Mouse (Mus musculus) hindbrain, embryonic 11.5 days (tissue): ENCODE measurements around the gene Rplp2. TPM values are rescaled to one million over a fixed set of nuclear protein-coding genes. Genes with fewer than 3 reads are reported as not detected.

ENCODE experiments used
- ATAC-seq: fragments of 200-750 bp; cut with Nextera tagmentation; 2 replicates; pipeline ENCODE4 v1.8.0; 2017; ENCODE audit warnings: mild to moderate bottlenecking, moderate TSS enrichment, moderate library complexity; ENCODE audit not compliant: low FRiP score
- DNase-seq: peaks from one replicate; pipeline ENCODE4 v3.0.0-alpha.2; 2015; ENCODE audit warnings: low spot score
- H3K27ac ChIP-seq: fragments of 300-500 bp; sonication (generic); 2 replicates; pipeline ENCODE4 v1.5.1; 2014; ENCODE audit warnings: mild to moderate bottlenecking, low read depth, low read length
- H3K27me3 ChIP-seq: fragments of 300-500 bp; sonication (generic); 2 replicates; pipeline ENCODE4 v1.6.1; 2014; ENCODE audit warnings: mild to moderate bottlenecking, low read length, moderate library complexity, mixed read lengths; ENCODE audit not compliant: control insufficient read depth, insufficient read depth
- H3K36me3 ChIP-seq: fragments of 300-500 bp; sonication (generic); 2 replicates; pipeline ENCODE4 v1.6.1; 2014; ENCODE audit warnings: mild to moderate bottlenecking, low read length, moderate library complexity, mixed read lengths; ENCODE audit not compliant: control insufficient read depth, insufficient read depth
- H3K4me1 ChIP-seq: fragments of 300-500 bp; sonication (generic); replicated peaks from 2 replicates; pipeline ENCODE4 v1.6.1; 2014; ENCODE audit warnings: low read length, mixed read lengths; ENCODE audit not compliant: control insufficient read depth, insufficient read depth
- H3K4me2 ChIP-seq: fragments of 300-500 bp; sonication (generic); replicated peaks from 2 replicates; pipeline ENCODE4 v1.6.1; 2014; ENCODE audit warnings: mild to moderate bottlenecking, low read depth, low read length
- H3K4me3 ChIP-seq: fragments of 300-500 bp; sonication (generic); 2 replicates; pipeline ENCODE4 v1.5.1; 2014; ENCODE audit warnings: low read depth, low read length
- H3K9ac ChIP-seq: fragments of 300-500 bp; sonication (generic); 2 replicates; pipeline ENCODE4 v1.6.1; 2014; ENCODE audit warnings: low read depth, low read length
- H3K9me3 ChIP-seq: fragments of 300-500 bp; sonication (generic); 2 replicates; pipeline ENCODE4 v1.6.1; 2016; ENCODE audit warnings: low read length; ENCODE audit not compliant: control insufficient read depth
- WGBS: fragments of 180-500 bp; shearing (Covaris S2); extraction: QIAGEN DNeasy Blood & Tissue Kit; methylation state at CpG from one replicate; pipeline ENCODE4 v1.1.7; 2014; 5-methylcytosine and 5-hydroxymethylcytosine counted together
- polyA plus RNA-seq: library from polyadenylated mRNA; unstranded; fragments of >200 nt; fragmentation: Nextera tagmentation; extraction: Ambion mirVana; gene quantifications from 2 replicates; pipeline ENCODE4 v1.2.1, GENCODE M21; 2014

Gene Rplp2
- polyA plus RNA-seq, 1 experiment from 2014 or later = 939 TPM

DNA sequence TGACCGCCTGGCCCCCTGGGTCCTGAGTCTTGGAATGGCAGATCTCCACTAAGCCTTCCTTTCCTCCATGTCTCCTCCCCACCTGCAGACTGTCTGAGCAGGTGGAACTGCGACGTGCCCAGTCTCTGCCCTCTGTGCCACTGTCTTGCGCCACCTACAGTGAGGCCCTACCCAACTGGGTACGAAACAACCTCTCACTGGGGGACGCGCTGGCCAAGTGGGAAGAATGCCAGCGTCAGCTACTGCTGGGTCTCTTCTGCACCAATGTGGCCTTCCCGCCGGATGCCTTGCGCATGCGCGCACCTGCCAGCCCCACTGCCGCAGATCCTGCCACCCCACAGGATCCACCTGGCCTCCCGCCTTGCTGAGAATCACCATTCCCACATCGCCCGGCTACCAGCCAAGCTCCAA is 12.1 kb downstream of the Rplp2 start:
- WGBS = 93% methylated on average over 17 of the region's 17 CpGs
- no peaks in the 10 kb centered on the region for H3K36me3 ChIP-seq
- no peak overlapping the region for H3K27ac ChIP-seq
- DNase-seq (no peak), ATAC-seq (no peak)
- no peak overlapping the region for H3K4me2 ChIP-seq
- peaks cover 52% of the 10 kb centered on the region for H3K27me3 ChIP-seq
- no peak overlapping the region for H3K4me3 ChIP-seq
- H3K4me1 ChIP-seq = peaks cover 3% of the 10 kb centered on the region; the same call in 1 of the 2 replicates
- H3K9ac ChIP-seq = no peak overlapping the region
- no peaks in the 10 kb centered on the region for H3K9me3 ChIP-seq

- WGBS = 72% methylated on average over 5 of the region's 5 CpGs
- no peak overlapping the region for H3K9ac ChIP-seq
- H3K27ac ChIP-seq = no peak overlapping the region
- no peak for DNase-seq
- ATAC-seq = no peak
- H3K4me1 ChIP-seq = peaks cover 3% of the 10 kb centered on the region; the same call in 1 of the 2 replicates
- peaks cover 58% of the 10 kb centered on the region for H3K27me3 ChIP-seq
- no peak overlapping the region for H3K4me3 ChIP-seq
- H3K4me2 ChIP-seq = no peak overlapping the region; the same call in 1 of the 2 replicates
- no peaks in the 10 kb centered on the region for H3K9me3 ChIP-seq
- no peaks in the 10 kb centered on the region for H3K36me3 ChIP-seq
These were observed 12.8 kb downstream of the Rplp2 start for GRCm38 (mm10) chr7:141460001-141460390.

GRCm38 (mm10) chr7:141460391-141461113 is 13.4 kb downstream of the Rplp2 start, which contains the start of gene Cracr2b:
Cracr2b (plus strand) TSS chr7:141461094.
- 73% methylated on average over 15 of the region's 15 CpGs for WGBS
- ATAC-seq (no peak), DNase-seq (no peak)
- peaks cover 3% of the 10 kb centered on the region; the same call in 1 of the 2 replicates for H3K4me1 ChIP-seq
- no peaks in the 10 kb centered on the region for H3K36me3 ChIP-seq
- H3K9ac ChIP-seq = peak within 1 kb of the TSS; percentile 34; the same call in 1 of the 2 replicates
- peak within 1 kb of the TSS; percentile 32 for H3K4me3 ChIP-seq
- H3K9me3 ChIP-seq = no peaks in the 10 kb centered on the region
- no peak within 1 kb of the TSS for H3K27ac ChIP-seq
- peaks cover 63% of the 10 kb centered on the region for H3K27me3 ChIP-seq
- peak within 1 kb of the TSS; percentile 53 for H3K4me2 ChIP-seq

- H3K4me1 ChIP-seq = 0 out of 2 replicates have a peak, but pooled peaks cover 3% of the 10 kb centered on the region
- peaks cover 74% of the 10 kb centered on the region for H3K27me3 ChIP-seq
- DNase-seq = no peak
- ATAC-seq = no peak
- peak overlapping the region; percentile 32 for H3K4me3 ChIP-seq
- WGBS = 3% methylated on average over 58 of the region's 59 CpGs
- peak overlapping the region; percentile 34; the same call in 1 of the 2 replicates for H3K9ac ChIP-seq
- H3K4me2 ChIP-seq = peak overlapping the region; percentile 53
- H3K9me3 ChIP-seq = no peaks in the 10 kb centered on the region
- no peak overlapping the region for H3K27ac ChIP-seq
- H3K36me3 ChIP-seq = no peaks in the 10 kb centered on the region
These were observed 14.6 kb downstream of the Rplp2 start for GRCm38 (mm10) chr7:141461521-141462332.

- no peaks in the 10 kb centered on the region for H3K36me3 ChIP-seq
- no peak for ATAC-seq
- H3K9ac ChIP-seq = no peak overlapping the region
- H3K4me1 ChIP-seq = 0 out of 2 replicates have a peak, but pooled peaks cover 3% of the 10 kb centered on the region
- no peaks in the 10 kb centered on the region for H3K9me3 ChIP-seq
- peaks cover 77% of the 10 kb centered on the region for H3K27me3 ChIP-seq
- 12% methylated on average over 5 of the region's 5 CpGs for WGBS
- no peak overlapping the region for H3K4me3 ChIP-seq
- no peak for DNase-seq
- H3K4me2 ChIP-seq = peak overlapping the region; percentile 53
- H3K27ac ChIP-seq = no peak overlapping the region
These were observed 15.2 kb downstream of the Rplp2 start for GRCm38 (mm10) chr7:141462333-141462821.

GRCm38 (mm10) chr7:141463824-141464602 is 16.8 kb downstream of the Rplp2 start:
- 20% methylated on average over 12 of the region's 12 CpGs for WGBS
- no peak overlapping the region for H3K4me3 ChIP-seq
- no peak overlapping the region for H3K9ac ChIP-seq
- H3K4me1 ChIP-seq = peaks cover 5% of the 10 kb centered on the region
- no peaks in the 10 kb centered on the region for H3K36me3 ChIP-seq
- no peaks in the 10 kb centered on the region for H3K9me3 ChIP-seq
- peaks cover 77% of the 10 kb centered on the region for H3K27me3 ChIP-seq
- H3K4me2 ChIP-seq = no peak overlapping the region
- ATAC-seq (no peak), DNase-seq (no peak)
- H3K27ac ChIP-seq = no peak overlapping the region

DNA sequence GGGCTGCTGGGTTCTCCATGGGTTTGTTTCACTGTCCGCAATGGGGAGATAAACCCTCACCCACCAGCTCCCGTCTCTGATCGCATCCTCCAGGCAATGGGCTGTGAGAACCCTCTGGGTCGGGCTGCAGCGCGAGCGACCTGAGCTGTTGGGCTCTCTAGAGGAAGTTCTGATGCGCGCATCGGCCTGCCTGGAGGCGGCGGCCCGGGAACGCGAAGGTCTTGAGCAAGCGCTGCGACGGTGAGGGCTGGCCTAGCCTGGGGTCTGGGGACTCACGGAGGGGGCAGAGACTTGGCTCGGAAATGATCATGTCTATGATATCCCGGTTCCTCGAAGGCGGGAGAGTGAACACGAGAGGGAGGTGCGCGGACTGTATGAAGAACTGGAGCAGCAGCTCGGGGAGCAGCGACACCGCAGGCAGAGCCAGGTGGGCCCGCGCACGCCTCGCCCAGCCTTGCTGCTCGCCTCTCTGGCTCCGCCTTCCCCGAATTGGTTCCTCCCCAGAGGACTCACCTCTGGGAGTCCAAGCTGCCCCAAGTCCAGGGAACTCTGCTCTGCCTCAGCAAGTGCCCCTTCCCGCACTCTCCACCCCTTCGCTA is 17.5 kb downstream of the Rplp2 start:
- H3K27me3 ChIP-seq = peaks cover 72% of the 10 kb centered on the region
- no peak overlapping the region for H3K9ac ChIP-seq
- H3K9me3 ChIP-seq = no peaks in the 10 kb centered on the region
- H3K4me3 ChIP-seq = no peak overlapping the region
- H3K4me2 ChIP-seq = 0 out of 2 replicates have a peak overlapping the region, but pooled peaks have one; percentile 9
- WGBS = 3% methylated on average over 37 of the region's 38 CpGs
- ATAC-seq = no peak
- no peak for DNase-seq
- no peaks in the 10 kb centered on the region for H3K36me3 ChIP-seq
- no peak overlapping the region for H3K27ac ChIP-seq
- peaks cover 10% of the 10 kb centered on the region for H3K4me1 ChIP-seq
